Mouse (Mus musculus) stomach, embryonic 16.5 days (tissue): ENCODE data around the gene Angptl1. TPM values are rescaled to one million over a fixed set of nuclear protein-coding genes. Genes with fewer than 3 reads are reported as not detected.
A peak's percentile ranks its signal among the peaks of the same experiment; 100 is the strongest.

ENCODE experiments used
- ATAC-seq: fragments of 200-750 bp; cut with Nextera tagmentation; 2 replicates; pipeline ENCODE4 v1.8.0; 2017; ENCODE audit warnings: moderate number of reproducible peaks, moderate TSS enrichment; ENCODE audit not compliant: insufficient read depth, low FRiP score
- H3K27ac ChIP-seq: fragments of 300-500 bp; sonication (generic); 2 replicates; pipeline ENCODE4 v1.5.1; 2014; ENCODE audit warnings: low read length
- H3K27me3 ChIP-seq: fragments of 300-500 bp; sonication (generic); 2 replicates; pipeline ENCODE4 v1.6.1; 2014; ENCODE audit warnings: low read length, control low read depth, mixed read lengths; ENCODE audit not compliant: control insufficient read depth, insufficient read depth
- H3K36me3 ChIP-seq: fragments of 300-500 bp; sonication (generic); 2 replicates; pipeline ENCODE4 v1.6.1; 2014; ENCODE audit warnings: low read length; ENCODE audit not compliant: control insufficient read depth, insufficient read depth
- H3K4me1 ChIP-seq: fragments of 300-500 bp; sonication (generic); 2 replicates; pipeline ENCODE4 v1.6.1; 2014; ENCODE audit warnings: low read length, control low read depth, mixed read lengths; ENCODE audit not compliant: control insufficient read depth, insufficient read depth
- H3K4me2 ChIP-seq: fragments of 300-500 bp; sonication (generic); 2 replicates; pipeline ENCODE4 v1.6.1; 2014; ENCODE audit warnings: low read depth, low read length, mixed read lengths
- H3K4me3 ChIP-seq: fragments of 300-500 bp; sonication (generic); replicated peaks from 2 replicates; pipeline ENCODE4 v1.5.1; 2014; ENCODE audit warnings: mild to moderate bottlenecking, low read length
- H3K9ac ChIP-seq: fragments of 300-500 bp; sonication (generic); 2 replicates; pipeline ENCODE4 v1.6.1; 2014; ENCODE audit warnings: low read length
- H3K9me3 ChIP-seq: fragments of 300-500 bp; sonication (generic); replicated peaks from 2 replicates; pipeline ENCODE4 v1.6.1; 2016; ENCODE audit warnings: low read length, control low read depth; ENCODE audit not compliant: control insufficient read depth
- WGBS: fragments of 180-500 bp; shearing (Covaris S2); extraction: QIAGEN DNeasy Blood & Tissue Kit; methylation state at CpG from one replicate; pipeline ENCODE4 v1.1.7; 2014; 5-methylcytosine and 5-hydroxymethylcytosine counted together
- polyA plus RNA-seq: library from polyadenylated mRNA; unstranded; fragments of >200 nt; fragmentation: Nextera tagmentation; extraction: Ambion mirVana; gene quantifications from 2 replicates; pipeline ENCODE4 v1.2.1, GENCODE M21; 2015

Gene Angptl1
- polyA plus RNA-seq: 19.3 and 20.0 TPM in 2 replicates

DNA sequence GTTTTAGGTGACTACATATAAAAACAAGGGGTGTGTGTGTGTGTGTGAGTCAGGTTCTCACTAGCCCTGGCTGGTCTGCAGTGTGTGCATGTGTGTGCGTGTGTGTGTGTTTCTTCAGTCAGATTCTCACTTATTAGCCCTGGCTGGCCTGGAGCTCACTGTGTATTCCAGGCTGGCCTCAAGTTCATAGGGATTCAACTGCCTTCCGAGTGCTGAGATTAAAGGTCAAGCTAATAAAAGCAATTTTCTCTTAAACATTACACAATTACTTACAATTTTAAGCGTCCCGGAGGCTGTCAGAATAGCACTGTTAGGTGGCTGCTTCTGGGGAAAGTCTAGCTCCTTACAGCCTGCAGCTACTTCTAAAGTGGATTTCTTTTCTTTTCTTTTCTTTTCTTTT lies at the start of gene Angptl1:
Gene Angptl1, plus strand, starts transcription at position 386 of the 400 bp plus-strand sequence.
- Histone ChIP-seq H3K9me3 (no peaks in the 10 kb centered on the region), H3K4me1 (peaks cover 9% of the 10 kb centered on the region; the same call in 1 of the 2 replicates), H3K27ac (peak within 1 kb of the TSS; percentile 82), H3K4me2 (peak within 1 kb of the TSS; percentile 55), H3K4me3 (peak within 1 kb of the TSS; percentile 45), H3K27me3 (no peaks in the 10 kb centered on the region), H3K9ac (peak within 1 kb of the TSS; percentile 66), H3K36me3 (no peaks in the 10 kb centered on the region)
- ATAC-seq: peak; percentile 63; the same call in 1 of the 2 replicates
- WGBS: 28% methylated on average over 4 of the region's 4 CpGs

DNA sequence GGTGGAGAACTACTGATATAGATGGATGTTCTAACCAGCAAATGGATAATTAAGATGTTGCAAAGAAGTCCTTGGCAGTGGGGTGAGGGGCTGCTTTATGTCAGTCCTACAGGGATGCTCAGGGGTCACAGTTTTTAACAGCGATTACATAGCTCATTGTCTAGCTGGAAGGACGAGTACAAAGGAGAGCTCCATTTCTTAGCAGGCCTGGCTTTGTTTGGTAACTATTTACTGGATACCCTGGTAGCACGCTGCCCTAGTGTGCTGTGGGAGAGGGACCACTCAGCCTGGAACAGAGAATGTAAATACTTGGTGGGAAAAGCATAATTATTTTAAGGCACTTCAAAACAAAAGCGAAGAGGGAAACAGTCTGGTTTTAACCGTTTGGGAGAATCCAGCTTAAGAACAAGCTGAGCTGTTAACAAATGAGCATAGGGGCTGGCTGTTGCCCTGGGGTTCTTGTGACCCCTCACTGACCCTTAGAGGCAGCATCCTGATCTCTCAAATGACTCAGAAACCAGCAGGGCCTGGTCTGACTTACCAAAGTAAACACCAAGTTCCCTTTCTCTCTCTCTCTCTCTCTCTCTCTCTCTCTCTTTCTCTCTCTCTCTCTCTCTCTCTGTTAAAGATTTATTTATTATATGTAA lies 48.4 kb upstream of the Angptl1 start:
- Histone ChIP-seq H3K4me3 (no peak overlapping the region), H3K27me3 (no peaks in the 10 kb centered on the region), H3K9ac (no peak overlapping the region), H3K9me3 (no peaks in the 10 kb centered on the region), H3K27ac (peak overlapping the region; percentile 24; the same call in 1 of the 2 replicates), H3K36me3 (no peaks in the 10 kb centered on the region), H3K4me1 (peaks cover 10% of the 10 kb centered on the region), H3K4me2 (no peak overlapping the region)
- 21% methylated on average over 5 of the region's 5 CpGs for WGBS
- peak; percentile 58 for ATAC-seq

DNA sequence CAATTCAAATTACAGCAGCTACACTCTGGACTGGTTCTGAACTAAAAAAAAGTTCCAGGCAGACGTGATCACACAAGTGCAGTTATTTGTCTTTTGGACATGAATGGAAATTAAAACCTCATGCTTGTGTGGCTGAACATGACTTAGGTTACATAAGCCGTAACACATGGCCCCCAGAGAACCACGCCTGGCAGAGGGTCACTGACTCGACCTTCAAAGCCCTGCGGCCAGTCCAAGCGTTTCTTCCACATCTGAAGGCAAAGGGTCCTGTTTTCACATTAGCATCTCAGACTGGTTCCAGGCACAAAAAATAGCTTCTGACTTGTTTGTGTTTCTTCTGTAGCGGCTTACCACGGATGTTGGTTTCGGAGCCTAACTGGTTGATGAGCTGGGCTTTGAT lies 42.1 kb upstream of the Angptl1 start:
- no peak for ATAC-seq
- H3K4me3 ChIP-seq: no peak overlapping the region
- H3K9me3 ChIP-seq: no peaks in the 10 kb centered on the region
- no peak overlapping the region for H3K9ac ChIP-seq
- WGBS: 66% methylated on average over 9 of the region's 9 CpGs
- H3K4me2 ChIP-seq: no peak overlapping the region
- H3K27me3 ChIP-seq: no peaks in the 10 kb centered on the region
- no peaks in the 10 kb centered on the region for H3K4me1 ChIP-seq
- no peak overlapping the region for H3K27ac ChIP-seq
- H3K36me3 ChIP-seq: no peaks in the 10 kb centered on the region

DNA sequence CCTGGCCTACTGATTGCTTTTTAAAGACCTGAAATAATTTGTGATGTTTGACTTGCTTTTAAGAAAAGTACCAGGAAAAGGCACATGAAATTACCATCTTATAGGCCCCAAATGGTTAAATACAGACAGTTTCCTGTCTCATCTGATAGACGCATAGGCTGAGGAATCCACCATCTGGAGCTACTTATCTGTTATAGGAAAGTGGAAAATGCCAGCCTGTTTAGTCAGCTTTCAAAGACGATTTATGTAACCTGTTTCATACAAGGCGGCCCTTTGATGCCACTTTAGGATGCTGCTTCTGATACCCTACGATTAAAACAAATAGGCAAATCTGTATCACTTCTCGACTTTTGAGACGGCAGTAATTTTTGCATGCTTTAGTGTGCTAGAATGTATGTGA lies 37.1 kb upstream of the Angptl1 start:
- Histone ChIP-seq H3K36me3 (no peaks in the 10 kb centered on the region), H3K4me1 (peaks cover 7% of the 10 kb centered on the region; the same call in 1 of the 2 replicates), H3K9ac (no peak overlapping the region), H3K4me3 (no peak overlapping the region), H3K9me3 (no peaks in the 10 kb centered on the region), H3K27ac (no peak overlapping the region), H3K4me2 (no peak overlapping the region), H3K27me3 (no peaks in the 10 kb centered on the region)
- no peak for ATAC-seq
- WGBS: 71% methylated on average over 6 of the region's 6 CpGs

DNA sequence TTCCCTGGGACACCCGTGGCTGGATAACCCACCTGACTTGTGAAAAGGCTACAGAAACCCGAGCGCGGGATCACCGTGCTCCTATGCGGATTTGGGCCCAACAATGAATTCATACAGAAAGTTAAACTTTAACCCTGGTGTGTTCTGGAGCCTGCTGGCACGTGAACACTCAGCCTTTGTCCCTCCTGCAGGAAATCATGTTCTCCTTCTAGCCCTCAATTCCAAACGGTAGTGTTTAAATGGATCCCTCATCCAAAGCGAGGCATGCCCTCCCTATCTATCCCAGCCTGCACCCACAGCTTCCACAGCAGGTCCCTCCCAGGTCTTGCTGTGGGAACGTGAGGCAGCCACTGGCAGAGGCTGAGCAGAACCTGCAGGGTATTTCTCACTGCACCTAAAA lies 30.0 kb upstream of the Angptl1 start:
- H3K4me2 ChIP-seq: no peak overlapping the region
- peak; percentile 60; the same call in 1 of the 2 replicates for ATAC-seq
- no peak overlapping the region for H3K9ac ChIP-seq
- H3K4me1 ChIP-seq: peaks cover 6% of the 10 kb centered on the region; the same call in 1 of the 2 replicates
- no peak overlapping the region for H3K4me3 ChIP-seq
- H3K27me3 ChIP-seq: no peaks in the 10 kb centered on the region
- WGBS: 54% methylated on average over 10 of the region's 10 CpGs
- H3K36me3 ChIP-seq: no peaks in the 10 kb centered on the region
- H3K27ac ChIP-seq: peak overlapping the region; percentile 53
- H3K9me3 ChIP-seq: no peaks in the 10 kb centered on the region

DNA sequence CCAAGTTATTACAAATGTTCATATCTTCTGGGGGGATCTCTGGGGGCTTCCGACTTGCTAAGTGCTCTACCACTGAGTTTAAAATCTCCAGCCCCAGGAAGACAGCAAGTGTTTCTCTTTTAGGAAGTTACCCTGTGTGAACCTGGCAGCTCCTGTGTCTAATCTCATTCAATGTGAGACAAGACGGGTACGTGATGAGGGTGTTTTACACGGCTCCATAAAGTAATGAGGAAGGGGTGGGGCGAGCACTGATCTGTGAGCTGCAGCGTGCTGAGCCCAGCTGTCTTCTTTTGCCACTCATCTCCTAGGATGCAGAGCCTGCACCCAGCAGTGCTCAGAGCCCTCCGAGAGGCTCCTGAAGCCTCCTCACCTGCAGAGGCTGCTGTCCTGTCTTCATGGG lies 26.4 kb upstream of the Angptl1 start:
- no peak for ATAC-seq
- Histone ChIP-seq H3K27ac (no peak overlapping the region), H3K4me1 (no peaks in the 10 kb centered on the region), H3K4me3 (no peak overlapping the region), H3K36me3 (0 out of 2 replicates have a peak, but pooled peaks cover 6% of the 10 kb centered on the region), H3K9ac (no peak overlapping the region), H3K4me2 (no peak overlapping the region), H3K9me3 (no peaks in the 10 kb centered on the region), H3K27me3 (no peaks in the 10 kb centered on the region)
- 80% methylated on average over 7 of the region's 7 CpGs for WGBS

DNA sequence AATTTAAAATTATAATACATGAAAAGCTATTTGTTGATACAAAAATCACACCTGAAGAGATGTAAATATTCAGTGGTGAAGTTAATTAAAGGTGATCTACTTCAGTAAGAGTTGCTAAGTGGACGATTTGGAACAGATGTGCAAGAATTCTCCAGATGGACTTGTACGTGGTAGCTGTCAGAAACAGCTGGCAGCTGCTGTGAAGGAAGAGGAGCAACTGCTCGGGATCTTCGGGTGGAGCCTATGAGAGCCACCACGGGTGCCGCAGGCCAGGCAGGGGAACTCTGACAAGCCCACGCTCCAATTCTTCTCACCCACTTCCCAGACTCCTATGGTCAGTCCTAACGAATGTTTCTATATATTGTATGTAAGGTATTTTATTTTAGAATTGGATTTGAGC lies 25.6 kb upstream of the Angptl1 start:
- Histone ChIP-seq H3K36me3 (0 out of 2 replicates have a peak, but pooled peaks cover 6% of the 10 kb centered on the region), H3K4me3 (no peak overlapping the region), H3K9ac (no peak overlapping the region), H3K27me3 (no peaks in the 10 kb centered on the region), H3K4me2 (no peak overlapping the region), H3K4me1 (no peaks in the 10 kb centered on the region), H3K27ac (no peak overlapping the region), H3K9me3 (no peaks in the 10 kb centered on the region)
- no peak for ATAC-seq
- 47% methylated on average over 8 of the region's 8 CpGs for WGBS

DNA sequence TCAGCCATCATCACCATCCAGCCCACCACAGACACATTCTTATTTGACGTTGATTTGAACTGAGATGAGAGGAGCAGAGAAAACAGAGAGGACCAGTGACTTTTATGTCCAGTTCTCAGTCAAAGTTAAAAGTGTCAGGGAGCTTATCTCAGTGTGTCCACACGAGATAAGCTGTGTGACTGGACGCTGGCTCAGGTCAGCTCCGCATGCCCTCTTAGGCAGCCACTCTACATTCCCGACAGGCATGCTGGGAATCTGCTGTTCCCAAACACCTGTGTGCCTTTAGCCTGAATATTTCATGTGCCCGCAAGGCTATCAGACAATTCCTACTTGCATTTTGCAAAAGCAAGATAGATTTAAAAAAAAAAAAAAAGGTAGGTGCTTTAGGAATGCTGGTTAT lies 24.9 kb upstream of the Angptl1 start:
- WGBS: 51% methylated on average over 6 of the region's 6 CpGs
- H3K36me3 ChIP-seq: 0 out of 2 replicates have a peak, but pooled peaks cover 6% of the 10 kb centered on the region
- H3K9me3 ChIP-seq: no peaks in the 10 kb centered on the region
- H3K4me2 ChIP-seq: no peak overlapping the region
- ATAC-seq: no peak
- H3K4me3 ChIP-seq: no peak overlapping the region
- H3K9ac ChIP-seq: no peak overlapping the region
- no peak overlapping the region for H3K27ac ChIP-seq
- H3K4me1 ChIP-seq: no peaks in the 10 kb centered on the region
- no peaks in the 10 kb centered on the region for H3K27me3 ChIP-seq

DNA sequence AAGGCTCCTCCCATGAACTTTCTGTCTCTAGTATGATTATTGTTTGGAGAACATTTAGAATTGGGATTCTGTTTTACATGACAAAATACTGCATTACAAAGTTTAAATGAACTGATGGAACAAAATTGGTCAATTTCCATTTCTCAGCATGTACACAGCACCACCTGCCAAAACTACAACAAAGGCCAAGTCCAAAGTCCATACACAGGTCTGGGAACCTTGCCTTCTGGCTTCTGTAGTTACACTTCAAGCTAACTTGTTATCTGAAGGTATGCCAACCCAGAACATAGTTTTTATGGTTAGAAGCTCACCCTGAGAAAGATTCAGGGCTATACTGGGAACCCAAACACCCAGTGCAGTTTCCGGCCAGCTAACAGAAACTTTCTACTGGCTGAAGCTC lies 19.1 kb upstream of the Angptl1 start:
- Histone ChIP-seq H3K4me1 (no peaks in the 10 kb centered on the region), H3K36me3 (peaks cover 5% of the 10 kb centered on the region; the same call in 1 of the 2 replicates), H3K4me3 (no peak overlapping the region), H3K4me2 (no peak overlapping the region), H3K27ac (peak overlapping the region; percentile 64), H3K27me3 (no peaks in the 10 kb centered on the region), H3K9ac (no peak overlapping the region), H3K9me3 (no peaks in the 10 kb centered on the region)
- 79% methylated on average over 1 of the region's 1 CpGs for WGBS
- ATAC-seq: peak; percentile 71
